Mouse (Mus musculus): ENCODE measurements around the gene Dok5.

DNA sequence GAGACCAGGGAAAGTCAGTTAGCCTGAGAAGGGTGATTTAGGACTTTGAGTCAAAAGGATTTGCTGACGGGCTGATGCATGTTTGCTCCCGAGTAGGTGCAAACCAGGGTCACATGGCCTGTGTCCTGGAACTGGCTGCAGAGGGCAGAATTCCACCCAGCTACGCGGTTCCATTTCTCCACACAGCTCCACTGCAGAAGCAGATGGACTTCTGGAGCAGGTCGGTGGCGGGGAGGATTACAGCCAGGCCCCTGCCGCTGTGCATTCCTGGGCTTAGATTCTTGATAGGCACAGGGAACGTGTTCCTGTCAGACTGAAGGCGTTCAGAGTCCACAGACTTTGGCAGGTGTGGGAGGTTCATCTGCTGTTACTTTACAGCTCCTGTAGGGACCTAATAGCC, 131.2 kb downstream of the Dok5 start:
- TF ChIP-seq POLR2A (IDR thresholded peaks at IDR 0.05; ENCODE audit: control insufficient read depth, low read depth, low read length) (no peak), CTCF (IDR thresholded peaks at IDR 0.05; ENCODE audit: control insufficient read depth, insufficient read depth, insufficient replicate concordance, low read depth, low read length) (no peak)
